Mouse (Mus musculus) thymus, postnatal 14 days (tissue): Measurements from ENCODE around the gene Hnrnph1.
"Not testable (repeated sequence)": the region's sequence is repeated elsewhere in the genome, so short reads cannot be mapped to it uniquely, and the experiment has no call there.

Experiments used
- DNase-seq: peaks from one replicate; pipeline ENCODE4 v3.0.0; 2021

Gene Hnrnph1

GRCm38 (mm10) chr11:50376911-50377891 is at the start of gene Hnrnph1:
Hnrnph1 (plus strand) TSS chr11:50376990.
- peak; percentile 98 for DNase-seq

GRCm38 (mm10) chr11:50328075-50328625 is 48.6 kb upstream of the Hnrnph1 start:
- peak; percentile 15 for DNase-seq

GRCm38 (mm10) chr11:50329378-50329777 is 47.4 kb upstream of the Hnrnph1 start:
- no peak for DNase-seq

GRCm38 (mm10) chr11:50333181-50333580 is 43.6 kb upstream of the Hnrnph1 start:
- no peak for DNase-seq

GRCm38 (mm10) chr11:50336126-50336525 is 40.7 kb upstream of the Hnrnph1 start:
- no peak for DNase-seq

GRCm38 (mm10) chr11:50336891-50337290 is 39.9 kb upstream of the Hnrnph1 start:
- no peak for DNase-seq

- DNase-seq: no peak
These were observed 31.3 kb upstream of the Hnrnph1 start for GRCm38 (mm10) chr11:50345486-50345885.

- no peak for DNase-seq
These were observed 30.3 kb upstream of the Hnrnph1 start for GRCm38 (mm10) chr11:50346256-50347032.

GRCm38 (mm10) chr11:50352177-50352576 is 24.6 kb upstream of the Hnrnph1 start:
- DNase-seq: no peak

- no peak for DNase-seq
These were observed 22.6 kb upstream of the Hnrnph1 start, which contains the start of gene Cby3 for GRCm38 (mm10) chr11:50354162-50354561. Cby3 (plus strand) TSS chr11:50354462.

GRCm38 (mm10) chr11:50354851-50355250 is 21.9 kb upstream of the Hnrnph1 start:
- no peak for DNase-seq

- DNase-seq: no peak
These were observed 21.4 kb upstream of the Hnrnph1 start for GRCm38 (mm10) chr11:50355395-50355794.

- DNase-seq: peak; percentile 38
These were observed 17.6 kb upstream of the Hnrnph1 start for GRCm38 (mm10) chr11:50358950-50359861.

- not testable (repeated sequence) for DNase-seq
These were observed 15.5 kb upstream of the Hnrnph1 start for GRCm38 (mm10) chr11:50361282-50361681.

GRCm38 (mm10) chr11:50364548-50364947 is 12.2 kb upstream of the Hnrnph1 start:
- peak; percentile 83 for DNase-seq

GRCm38 (mm10) chr11:50365322-50365721 is 11.5 kb upstream of the Hnrnph1 start:
- DNase-seq: no peak

- DNase-seq: no peak
These were observed 9.3 kb upstream of the Hnrnph1 start for GRCm38 (mm10) chr11:50367531-50367930.

GRCm38 (mm10) chr11:50369360-50369911 is 7.4 kb upstream of the Hnrnph1 start:
- DNase-seq: no peak

- no peak for DNase-seq
These were observed 5.8 kb upstream of the Hnrnph1 start for GRCm38 (mm10) chr11:50370969-50371368.

- DNase-seq: peak; percentile 75
These were observed 5.4 kb upstream of the Hnrnph1 start for GRCm38 (mm10) chr11:50371399-50371841.

- DNase-seq: no peak
These were observed 4.9 kb upstream of the Hnrnph1 start for GRCm38 (mm10) chr11:50371911-50372310.

- DNase-seq: no peak
These were observed 3.7 kb upstream of the Hnrnph1 start for GRCm38 (mm10) chr11:50373086-50373485.
